Mouse (Mus musculus) CH12.LX (cell line): ENCODE results near the gene Slfn14.

Experiments used
- MAX ChIP-seq: IDR thresholded peaks from 2 replicates; pipeline ENCODE4 v1.6.1; 2011; ENCODE audit warnings: low read length, improper control_type of control experiment
- ZNF384 ChIP-seq: IDR thresholded peaks from 2 replicates; pipeline ENCODE4 v1.6.1; 2012; ENCODE audit warnings: low read depth, low read length, improper control_type of control experiment, inconsistent platforms

- no peak for TF ChIP-seq ZNF384
- no peak for TF ChIP-seq MAX
Measured at GRCm38 (mm10) chr11:83279691-83280090, 6.8 kb downstream of the Slfn14 start.
